Mouse (Mus musculus): Measurements from ENCODE around the gene Crtac1. TPM values are rescaled to one million over a fixed set of nuclear protein-coding genes. Genes with fewer than 3 reads are reported as not detected.

Crtac1 gene
- polyA plus RNA-seq, 1 experiment: not detected

GRCm38 (mm10) chr19:42316998-42317397 lies 114.6 kb downstream of the Crtac1 start:
- no peak overlapping the region for H3K4me3 ChIP-seq (ENCODE audit: insufficient read depth, low read length)
- TF ChIP-seq CTCF (IDR thresholded peaks at IDR 0.05; ENCODE audit: borderline replicate concordance, insufficient read depth, low read length): no peak
- no peak for TF ChIP-seq POLR2A (IDR thresholded peaks at IDR 0.05; ENCODE audit: low read depth, low read length)
- H3K27ac ChIP-seq (ENCODE audit: insufficient read depth, low read length): no peak overlapping the region
- H3K4me1 ChIP-seq (ENCODE audit: control insufficient read depth, insufficient read depth, low read length): no peaks in the 10 kb centered on the region

- Histone ChIP-seq H3K27ac (ENCODE audit: insufficient read depth, low read length) (no peak overlapping the region), H3K4me1 (ENCODE audit: control insufficient read depth, insufficient read depth, low read length) (no peaks in the 10 kb centered on the region), H3K4me3 (ENCODE audit: insufficient read depth, low read length) (no peak overlapping the region)
- TF ChIP-seq CTCF (IDR thresholded peaks at IDR 0.05; ENCODE audit: borderline replicate concordance, insufficient read depth, low read length): no peak
- no peak for TF ChIP-seq POLR2A (IDR thresholded peaks at IDR 0.05; ENCODE audit: low read depth, low read length)
Observed at GRCm38 (mm10) chr19:42316525-42316924, 115.1 kb downstream of the Crtac1 start.

- Histone ChIP-seq H3K4me1 (ENCODE audit: control insufficient read depth, insufficient read depth, low read length) (no peaks in the 10 kb centered on the region), H3K27ac (ENCODE audit: insufficient read depth, low read length) (no peak overlapping the region), H3K4me3 (ENCODE audit: insufficient read depth, low read length) (no peak overlapping the region)
- TF ChIP-seq CTCF (IDR thresholded peaks at IDR 0.05; ENCODE audit: borderline replicate concordance, insufficient read depth, low read length) (peak; percentile 91), POLR2A (IDR thresholded peaks at IDR 0.05; ENCODE audit: low read depth, low read length) (no peak)
Observed at GRCm38 (mm10) chr19:42315914-42316313, 115.7 kb downstream of the Crtac1 start.

- no peak overlapping the region for H3K4me3 ChIP-seq (ENCODE audit: insufficient read depth, low read length)
- H3K27ac ChIP-seq (ENCODE audit: insufficient read depth, low read length): no peak overlapping the region
- no peak for TF ChIP-seq POLR2A (IDR thresholded peaks at IDR 0.05; ENCODE audit: low read depth, low read length)
- no peak for TF ChIP-seq CTCF (IDR thresholded peaks at IDR 0.05; ENCODE audit: borderline replicate concordance, insufficient read depth, low read length)
- H3K4me1 ChIP-seq (ENCODE audit: control insufficient read depth, insufficient read depth, low read length): no peaks in the 10 kb centered on the region
Observed at GRCm38 (mm10) chr19:42315070-42315679, 116.4 kb downstream of the Crtac1 start.

- Histone ChIP-seq H3K27ac (ENCODE audit: insufficient read depth, low read length) (no peak overlapping the region), H3K4me3 (ENCODE audit: insufficient read depth, low read length) (no peak overlapping the region), H3K4me1 (ENCODE audit: control insufficient read depth, insufficient read depth, low read length) (no peaks in the 10 kb centered on the region)
- TF ChIP-seq CTCF (IDR thresholded peaks at IDR 0.05; ENCODE audit: borderline replicate concordance, insufficient read depth, low read length) (no peak), POLR2A (IDR thresholded peaks at IDR 0.05; ENCODE audit: low read depth, low read length) (no peak)
Observed at GRCm38 (mm10) chr19:42312191-42312590, 119.4 kb downstream of the Crtac1 start.

- TF ChIP-seq CTCF (IDR thresholded peaks at IDR 0.05; ENCODE audit: borderline replicate concordance, insufficient read depth, low read length): no peak
- no peak for TF ChIP-seq POLR2A (IDR thresholded peaks at IDR 0.05; ENCODE audit: low read depth, low read length)
- no peak overlapping the region for H3K4me3 ChIP-seq (ENCODE audit: insufficient read depth, low read length)
- H3K27ac ChIP-seq (ENCODE audit: insufficient read depth, low read length): no peak overlapping the region
- H3K4me1 ChIP-seq (ENCODE audit: control insufficient read depth, insufficient read depth, low read length): no peaks in the 10 kb centered on the region
Observed at GRCm38 (mm10) chr19:42311332-42311731, 120.3 kb downstream of the Crtac1 start.

- no peak overlapping the region for H3K27ac ChIP-seq (ENCODE audit: insufficient read depth, low read length)
- H3K4me3 ChIP-seq (ENCODE audit: insufficient read depth, low read length): no peak overlapping the region
- H3K4me1 ChIP-seq (ENCODE audit: control insufficient read depth, insufficient read depth, low read length): no peaks in the 10 kb centered on the region
- no peak for TF ChIP-seq POLR2A (IDR thresholded peaks at IDR 0.05; ENCODE audit: low read depth, low read length)
- TF ChIP-seq CTCF (IDR thresholded peaks at IDR 0.05; ENCODE audit: borderline replicate concordance, insufficient read depth, low read length): no peak
Observed at GRCm38 (mm10) chr19:42308931-42309330, 122.7 kb downstream of the Crtac1 start.

- TF ChIP-seq POLR2A (IDR thresholded peaks at IDR 0.05; ENCODE audit: low read depth, low read length): no peak
- no peak overlapping the region for H3K4me3 ChIP-seq (ENCODE audit: insufficient read depth, low read length)
- H3K4me1 ChIP-seq (ENCODE audit: control insufficient read depth, insufficient read depth, low read length): no peaks in the 10 kb centered on the region
- no peak overlapping the region for H3K27ac ChIP-seq (ENCODE audit: insufficient read depth, low read length)
Observed at GRCm38 (mm10) chr19:42307019-42307418, 124.6 kb downstream of the Crtac1 start.

GRCm38 (mm10) chr19:42306202-42306601 lies 125.4 kb downstream of the Crtac1 start:
- Histone ChIP-seq H3K4me1 (ENCODE audit: control insufficient read depth, insufficient read depth, low read length) (no peaks in the 10 kb centered on the region), H3K27ac (ENCODE audit: insufficient read depth, low read length) (no peak overlapping the region), H3K4me3 (ENCODE audit: insufficient read depth, low read length) (no peak overlapping the region)
- TF ChIP-seq CTCF (IDR thresholded peaks at IDR 0.05; ENCODE audit: borderline replicate concordance, insufficient read depth, low read length) (no peak), POLR2A (IDR thresholded peaks at IDR 0.05; ENCODE audit: low read depth, low read length) (no peak)

GRCm38 (mm10) chr19:42305746-42306145 lies 125.8 kb downstream of the Crtac1 start:
- no peak overlapping the region for H3K27ac ChIP-seq (ENCODE audit: insufficient read depth, low read length)
- no peak overlapping the region for H3K4me3 ChIP-seq (ENCODE audit: insufficient read depth, low read length)
- no peak for TF ChIP-seq POLR2A (IDR thresholded peaks at IDR 0.05; ENCODE audit: low read depth, low read length)
- H3K4me1 ChIP-seq (ENCODE audit: control insufficient read depth, insufficient read depth, low read length): no peaks in the 10 kb centered on the region

GRCm38 (mm10) chr19:42304506-42304905 lies 127.1 kb downstream of the Crtac1 start:
- no peak overlapping the region for H3K4me3 ChIP-seq (ENCODE audit: insufficient read depth, low read length)
- no peaks in the 10 kb centered on the region for H3K4me1 ChIP-seq (ENCODE audit: control insufficient read depth, insufficient read depth, low read length)

More at GRCm38 (mm10) chr19:42304506-42304905, 127.1 kb downstream of the Crtac1 start:
- H3K27ac ChIP-seq (ENCODE audit: insufficient read depth, low read length): no peak overlapping the region
- no peak for TF ChIP-seq CTCF (IDR thresholded peaks at IDR 0.05; ENCODE audit: borderline replicate concordance, insufficient read depth, low read length)

Data from embryonic fibroblast, embryonic 13.5 days (primary cell).